Mouse (Mus musculus) MEL (cell line): ENCODE results near the gene Catsper4.

Source experiments
- CTCF ChIP-seq, 3 experiments: IDR thresholded peaks in 2 of 3; conservative IDR thresholded peaks in 1 of 3; 2 replicates each; pipeline ENCODE4 v1.5.1; 2011 to 2012; ENCODE audit warnings: low read length in 3 of 3, low read depth in 2 of 3, mild to moderate bottlenecking in 2 of 3, improper control_type of control experiment in 1 of 3, inconsistent platforms in 1 of 3, mixed read lengths in 1 of 3, moderate library complexity in 1 of 3; ENCODE audit not compliant: control insufficient read depth in 1 of 3, insufficient read depth in 1 of 3, poor library complexity in 1 of 3, severe bottlenecking in 1 of 3
- GABPA ChIP-seq: IDR thresholded peaks from 2 replicates; pipeline ENCODE4 v1.6.1; 2012; ENCODE audit warnings: low read depth, mild to moderate bottlenecking, inconsistent platforms, low read length, improper control_type of control experiment, moderate library complexity
- GATA1 ChIP-seq: IDR thresholded peaks from 2 replicates; pipeline ENCODE4 v1.6.1; 2011; ENCODE audit warnings: low read depth, low read length, improper control_type of control experiment
- HCFC1 ChIP-seq: IDR thresholded peaks from 2 replicates; pipeline ENCODE4 v1.6.1; 2012; ENCODE audit warnings: low read depth, mild to moderate bottlenecking, inconsistent platforms, low read length, improper control_type of control experiment, moderate library complexity
- MAFK ChIP-seq: IDR thresholded peaks from 2 replicates; pipeline ENCODE4 v1.6.1; 2011; ENCODE audit warnings: low read depth, mild to moderate bottlenecking, low read length, improper control_type of control experiment, borderline replicate concordance
- MAX ChIP-seq: IDR thresholded peaks from 2 replicates; pipeline ENCODE4 v1.6.1; 2011; ENCODE audit warnings: low read length, improper control_type of control experiment
- NELFE ChIP-seq: IDR thresholded peaks from 2 replicates; pipeline ENCODE4 v1.6.1; 2011; ENCODE audit warnings: low read depth, low read length, improper control_type of control experiment
- POLR2A ChIP-seq, 2 experiments: IDR thresholded peaks; 2 replicates each; pipeline ENCODE4 v1.6.1; 2011 to 2012; ENCODE audit warnings: low read length in 2 of 2, mild to moderate bottlenecking in 2 of 2, control low read depth in 1 of 2, improper control_type of control experiment in 1 of 2, low read depth in 1 of 2, moderate library complexity in 1 of 2; ENCODE audit not compliant: control insufficient read depth in 1 of 2, insufficient read depth in 1 of 2, poor library complexity in 1 of 2
- RCOR1 ChIP-seq: IDR thresholded peaks from 2 replicates; pipeline ENCODE4 v1.6.1; 2012; ENCODE audit warnings: low read depth, mild to moderate bottlenecking, inconsistent platforms, low read length, improper control_type of control experiment
- SMC3 ChIP-seq: IDR thresholded peaks from 2 replicates; pipeline ENCODE4 v1.6.1; 2011; ENCODE audit warnings: low read depth, low read length, improper control_type of control experiment
- TAL1 ChIP-seq: IDR thresholded peaks from 2 replicates; pipeline ENCODE4 v1.6.1; 2012; ENCODE audit warnings: mild to moderate bottlenecking, inconsistent platforms, low read length, moderate library complexity, mixed read lengths
- TBP ChIP-seq: IDR thresholded peaks from 2 replicates; pipeline ENCODE4 v1.8.0; 2011; ENCODE audit warnings: low read depth, low read length, improper control_type of control experiment
- USF1 ChIP-seq: IDR thresholded peaks from 2 replicates; pipeline ENCODE4 v1.6.1; 2014; ENCODE audit warnings: low read depth, mild to moderate bottlenecking, inconsistent platforms, low read length, improper control_type of control experiment, moderate library complexity

DNA sequence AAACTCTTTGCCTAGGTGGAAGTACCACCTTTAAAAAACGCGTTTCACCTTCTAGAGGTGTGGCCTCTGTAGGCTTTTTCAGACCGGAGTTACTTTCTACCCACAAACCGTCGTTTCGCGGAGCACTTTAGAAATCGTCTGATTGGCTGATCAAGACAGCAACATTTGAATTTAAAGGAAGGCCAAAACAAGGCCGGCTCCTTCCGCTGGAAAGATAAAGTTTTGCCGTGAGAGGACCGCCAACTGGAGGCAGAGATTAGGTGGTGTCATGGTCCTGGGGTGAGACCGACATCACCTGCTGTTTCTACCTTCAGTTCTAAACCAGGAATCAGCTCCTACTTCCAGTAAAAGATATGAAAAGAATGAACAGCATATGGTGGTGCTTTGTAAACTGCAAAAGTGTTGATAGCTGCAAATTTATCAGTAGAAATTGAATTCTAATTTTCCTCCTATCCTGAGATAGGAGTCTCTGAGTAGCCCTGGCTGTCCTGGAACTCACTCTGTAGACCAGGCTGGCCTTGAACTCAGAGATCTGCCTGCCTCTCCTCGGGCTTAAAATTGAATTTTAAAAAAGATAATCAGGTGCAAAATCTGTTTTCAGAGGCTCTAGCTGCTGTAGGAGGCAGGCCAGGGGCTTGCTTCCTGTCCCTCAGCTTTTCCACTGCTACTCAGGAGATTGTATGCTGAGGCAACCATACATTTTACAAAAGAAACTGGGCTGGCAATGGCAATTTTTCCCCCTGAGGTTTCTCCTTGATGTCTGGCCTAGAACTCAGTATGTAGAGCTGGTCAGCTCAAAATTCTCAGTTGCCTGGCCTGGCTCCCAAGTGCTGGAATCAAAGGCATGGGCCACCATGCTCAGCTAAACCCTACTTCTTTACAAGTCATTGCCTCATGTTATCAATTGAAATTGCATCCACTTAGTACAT lies 46.5 kb upstream of the Catsper4 start:
- TF ChIP-seq RCOR1 (peak; percentile 54; the same call in 1 of the 2 replicates), CTCF (IDR thresholded peaks at IDR 0.05 in 2 of 3, conservative IDR thresholded peaks at IDR 0.05 in 1 of 3; ENCODE audit: control insufficient read depth in 1 of 3, insufficient read depth in 1 of 3, low read depth in 2 of 3, low read length in 3 of 3, poor library complexity in 1 of 3, severe bottlenecking in 1 of 3) (no peak), GATA1 (peak; percentile 83), USF1 (no peak), TAL1 (peak; percentile 79), GABPA (no peak), MAFK (no peak), POLR2A (IDR thresholded peaks at IDR 0.05; ENCODE audit: control insufficient read depth in 1 of 2, insufficient read depth in 1 of 2, low read depth in 1 of 2, low read length in 2 of 2, poor library complexity in 1 of 2) (peak; percentile 32 to 78; a peak in 2 of 4 replicates), NELFE (peak; percentile 73), HCFC1 (peak; percentile 74), MAX (peak; percentile 38; the same call in 1 of the 2 replicates), SMC3 (no peak), TBP (peak; percentile 53)
